Mouse (Mus musculus) lung, adult 2 months (tissue): ENCODE data around the gene Gstt3. TPM values are rescaled to one million over a fixed set of nuclear protein-coding genes. Genes with fewer than 3 reads are reported as not detected.

ENCODE experiments used
- DNase-seq: peaks from one replicate; pipeline ENCODE4 v3.0.0; 2022
- H3K4me1 ChIP-seq: fragments of 200-500 bp; 2 replicates; pipeline ENCODE4 v1.6.1; 2011; ENCODE audit warnings: low read length; ENCODE audit not compliant: control insufficient read depth, insufficient read depth
- H3K4me3 ChIP-seq: fragments of 200-500 bp; replicated peaks from 2 replicates; pipeline ENCODE3; 2011; ENCODE audit warnings: low read depth, mild to moderate bottlenecking, control low read depth, low read length; ENCODE audit errors: extremely low read depth
- CTCF ChIP-seq: fragments of 200-500 bp; IDR thresholded peaks from 2 replicates; pipeline ENCODE4 v1.5.1; 2011; ENCODE audit warnings: mild to moderate bottlenecking, low read length, control low read depth; ENCODE audit not compliant: insufficient read depth
- POLR2A ChIP-seq: fragments of 200-500 bp; IDR thresholded peaks from 2 replicates; pipeline ENCODE4 v1.6.1; 2011; ENCODE audit warnings: low read depth, mild to moderate bottlenecking, control low read depth, low read length, borderline replicate concordance; ENCODE audit errors: extremely low read depth
- WGBS: fragments of 180-500 bp; shearing (Covaris S2); methylation state at CpG from one replicate; pipeline ENCODE4 v1.1.7; 2018; 5-methylcytosine and 5-hydroxymethylcytosine counted together
- polyA plus RNA-seq: library from polyadenylated mRNA; depleted of rRNA; stranded (reverse); fragments of >200 nt; gene quantifications from 2 replicates; pipeline ENCODE4 v1.2.3, GENCODE M21; 2012; rRNA removed

The Gstt3 gene
- polyA plus RNA-seq, 1 experiment = 63.7 TPM

DNA sequence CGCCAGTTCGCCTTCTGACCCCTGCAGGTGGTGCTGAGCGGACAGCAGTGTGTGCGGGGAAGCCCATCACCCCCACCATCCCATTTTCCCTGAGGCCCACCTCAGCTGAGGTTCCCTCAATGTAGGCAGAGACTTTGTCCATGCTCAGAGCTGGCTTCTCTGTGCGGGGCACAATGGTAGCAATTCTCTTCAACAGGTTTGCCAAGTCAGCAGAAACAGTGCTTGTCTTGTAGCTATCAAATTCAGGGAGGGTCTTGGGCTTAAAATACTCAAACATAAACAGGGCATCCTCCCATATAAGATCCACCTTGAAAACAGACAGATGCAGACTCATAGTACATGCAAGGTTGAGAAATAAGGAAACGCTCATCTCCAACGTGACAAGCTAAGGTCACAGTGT is 55.8 kb downstream of the Gstt3 start:
- WGBS = 91% methylated on average over 7 of the region's 7 CpGs
- TF ChIP-seq POLR2A (no peak), CTCF (no peak)
- no peaks in the 10 kb centered on the region for H3K4me1 ChIP-seq
- no peak for DNase-seq
- H3K4me3 ChIP-seq = no peak overlapping the region

Other genes with a start within 250 kb of the Gstt3 start
- 0.30 and 0.36 TPM in 2 replicates for gene Lrrc75b, start 221.1 kb downstream of the Gstt3 start, polyA plus RNA-seq
- gene Ggt1, start 219.8 kb downstream of the Gstt3 start, polyA plus RNA-seq = 1.8 and 2.2 TPM in 2 replicates
- 35.5 and 39.7 TPM in 2 replicates for gene Ggt5, start 192.1 kb downstream of the Gstt3 start, polyA plus RNA-seq
- gene Susd2, start 137.4 kb downstream of the Gstt3 start, polyA plus RNA-seq = 13.4 and 15.3 TPM in 2 replicates
- gene Cabin1, start 17.1 kb downstream of the Gstt3 start, polyA plus RNA-seq = 53.6 and 65.0 TPM in 2 replicates
- gene Ddt, start 8.0 kb downstream of the Gstt3 start, polyA plus RNA-seq = 59.7 and 65.3 TPM in 2 replicates
- not detected in 2 replicates for gene Gm20441, start 460 bp downstream of the Gstt3 start, polyA plus RNA-seq
- gene Gstt1, start 17.2 kb upstream of the Gstt3 start, polyA plus RNA-seq = 163 and 178 TPM in 2 replicates
- gene Gstt4, start 41.1 kb upstream of the Gstt3 start, polyA plus RNA-seq = not detected in 2 replicates
- gene Gstt2, start 56.0 kb upstream of the Gstt3 start, polyA plus RNA-seq = 137 and 149 TPM in 2 replicates
- gene Mif, start 78.8 kb upstream of the Gstt3 start, polyA plus RNA-seq = 479 and 563 TPM in 2 replicates
- 5.1 and 12.1 TPM in 2 replicates for gene Derl3, start 112.0 kb upstream of the Gstt3 start, polyA plus RNA-seq
- gene Smarcb1, start 140.2 kb upstream of the Gstt3 start, polyA plus RNA-seq = 41.2 and 53.1 TPM in 2 replicates
- gene Chchd10, start 151.7 kb upstream of the Gstt3 start, polyA plus RNA-seq = 415 and 628 TPM in 2 replicates
- 83.9 and 89.2 TPM in 2 replicates for gene Mmp11, start 155.1 kb upstream of the Gstt3 start, polyA plus RNA-seq
- gene Gm867, start 159.3 kb upstream of the Gstt3 start, polyA plus RNA-seq = 12.6 and 15.8 TPM in 2 replicates
- 57.1 and 72.3 TPM in 2 replicates for gene Vpreb3, start 161.6 kb upstream of the Gstt3 start, polyA plus RNA-seq
- gene Gm5134, start 173.1 kb upstream of the Gstt3 start, polyA plus RNA-seq = 0.03 and 0.09 TPM in 2 replicates